Mouse (Mus musculus) adrenal gland, postnatal 10 days (tissue): ENCODE measurements at regions not wholly inside any gene's neighbourhood (a gene's known extent, or its start where the extent isn't known, plus 50 kb on each side); places are given as distances from the start of the nearest gene placed in this dataset.
"Not testable (repeated sequence)": the region's sequence is repeated elsewhere in the genome, so short reads cannot be mapped to it uniquely, and the experiment has no call there.

ENCODE experiments used
- DNase-seq: peaks from one replicate; pipeline ENCODE4 v3.0.0; 2021; ENCODE audit warnings: mixed read lengths

- DNase-seq, result no peak
Measured at GRCm38 (mm10) chr12:11518379-11518778, 62.5 kb downstream of the Rad51ap2 start.

- DNase-seq, result no peak
Measured at GRCm38 (mm10) chr12:11562891-11563290, 107.0 kb downstream of the Rad51ap2 start.

- DNase-seq, result no peak
Measured at GRCm38 (mm10) chr12:11570160-11570559, 114.3 kb downstream of the Rad51ap2 start.

- no peak for DNase-seq
Measured at GRCm38 (mm10) chr12:11603946-11604345, 148.1 kb downstream of the Rad51ap2 start.

- DNase-seq, result no peak
Measured at GRCm38 (mm10) chr12:11608733-11609132, 152.9 kb downstream of the Rad51ap2 start.

- no peak for DNase-seq
Measured at GRCm38 (mm10) chr12:11611656-11612055, 155.8 kb downstream of the Rad51ap2 start.

GRCm38 (mm10) chr12:11615237-11615636 is 159.4 kb downstream of the Rad51ap2 start:
- DNase-seq, result no peak

GRCm38 (mm10) chr12:11623561-11623960 is 167.7 kb downstream of the Rad51ap2 start:
- DNase-seq, result no peak

GRCm38 (mm10) chr12:11630178-11630577 is 174.3 kb downstream of the Rad51ap2 start:
- DNase-seq, result no peak

- DNase-seq, result no peak
Measured at GRCm38 (mm10) chr12:11631790-11632189, 175.9 kb downstream of the Rad51ap2 start.

GRCm38 (mm10) chr12:11673281-11673680 is 217.4 kb downstream of the Rad51ap2 start:
- DNase-seq, result no peak

- DNase-seq, result no peak
Measured at GRCm38 (mm10) chr12:11694797-11695196, 238.9 kb downstream of the Rad51ap2 start.

- no peak for DNase-seq
Measured at GRCm38 (mm10) chr12:11708879-11709602, 253.2 kb downstream of the Rad51ap2 start.

GRCm38 (mm10) chr12:11717633-11718032 is 261.8 kb downstream of the Rad51ap2 start:
- DNase-seq, result peak; percentile 1

GRCm38 (mm10) chr12:11751471-11751870 is 295.6 kb downstream of the Rad51ap2 start:
- no peak for DNase-seq

- DNase-seq, result no peak
Measured at GRCm38 (mm10) chr12:11754184-11754907, 298.5 kb downstream of the Rad51ap2 start.

GRCm38 (mm10) chr12:11802326-11802725 is 346.4 kb downstream of the Rad51ap2 start:
- no peak for DNase-seq

- no peak for DNase-seq
Measured at GRCm38 (mm10) chr12:11803162-11803561, 347.3 kb downstream of the Rad51ap2 start.

GRCm38 (mm10) chr12:11829701-11830100 is 373.8 kb downstream of the Rad51ap2 start:
- no peak for DNase-seq

- DNase-seq, result no peak
Measured at GRCm38 (mm10) chr12:11831292-11831691, 375.4 kb downstream of the Rad51ap2 start.

- DNase-seq, result no peak
Measured at GRCm38 (mm10) chr12:11837819-11838472, 382.1 kb downstream of the Rad51ap2 start.

GRCm38 (mm10) chr12:11851034-11851433 is 395.2 kb downstream of the Rad51ap2 start:
- peak; percentile 15 for DNase-seq

GRCm38 (mm10) chr12:11881809-11882208 is 380.1 kb upstream of the Fam49a start:
- DNase-seq, result not testable (repeated sequence)
